Mouse (Mus musculus) liver, adult 2 months (tissue): ENCODE data around the gene Grm7. TPM values are rescaled to one million over a fixed set of nuclear protein-coding genes. Genes with fewer than 3 reads are reported as not detected.

Source experiments
- DNase-seq: peaks from one replicate; pipeline ENCODE4 v3.0.0-alpha.2; 2011; ENCODE audit warnings: low read depth, low spot score; ENCODE audit errors: extremely low read depth
- H3K27ac ChIP-seq: fragments of 200-500 bp; replicated peaks from 2 replicates; pipeline ENCODE4 v1.5.1; 2012; ENCODE audit warnings: low read depth, mild to moderate bottlenecking, control low read depth, inconsistent platforms, low read length; ENCODE audit not compliant: insufficient read depth
- H3K27me3 ChIP-seq: fragments of 200-500 bp; 2 replicates; pipeline ENCODE4 v1.6.1; 2012; ENCODE audit warnings: mild to moderate bottlenecking, moderate library complexity, low read length, inconsistent platforms; ENCODE audit not compliant: control insufficient read depth, insufficient read depth
- H3K36me3 ChIP-seq: fragments of 200-500 bp; 2 replicates; pipeline ENCODE4 v1.6.1; 2012; ENCODE audit warnings: low read length, inconsistent platforms; ENCODE audit not compliant: control insufficient read depth, insufficient read depth
- H3K4me1 ChIP-seq: fragments of 200-500 bp; 2 replicates; pipeline ENCODE4 v1.6.1; 2011; ENCODE audit warnings: low read length; ENCODE audit not compliant: control insufficient read depth, insufficient read depth
- H3K4me3 ChIP-seq: fragments of 200-500 bp; 2 replicates; pipeline ENCODE4 v1.5.1; 2011; ENCODE audit warnings: low read depth, mild to moderate bottlenecking, control low read depth, low read length, moderate library complexity; ENCODE audit not compliant: insufficient read depth
- H3K79me2 ChIP-seq: fragments of 200-500 bp; 2 replicates; pipeline ENCODE4 v1.6.1; 2012; ENCODE audit warnings: inconsistent platforms, mild to moderate bottlenecking, low read length, moderate library complexity; ENCODE audit not compliant: control insufficient read depth, insufficient read depth
- H3K9ac ChIP-seq: fragments of 200-500 bp; 2 replicates; pipeline ENCODE4 v1.6.1; 2012; ENCODE audit warnings: low read depth, mild to moderate bottlenecking, control low read depth, inconsistent platforms, low read length
- CTCF ChIP-seq: fragments of 200-500 bp; IDR thresholded peaks from 2 replicates; pipeline ENCODE4 v1.5.1; 2011; ENCODE audit warnings: low read depth, low read length, control low read depth
- POLR2A ChIP-seq: fragments of 200-500 bp; IDR thresholded peaks from 2 replicates; pipeline ENCODE4 v1.6.1; 2011; ENCODE audit warnings: low read length, control low read depth; ENCODE audit not compliant: insufficient read depth; ENCODE audit errors: extremely low read depth
- WGBS: fragments of 180-500 bp; shearing (Covaris S2); methylation state at CpG from one replicate; pipeline ENCODE4 v1.1.7; 2018; 5-methylcytosine and 5-hydroxymethylcytosine counted together
- polyA plus RNA-seq: library from polyadenylated mRNA; depleted of rRNA; stranded (reverse); fragments of >200 nt; gene quantifications from 2 replicates; pipeline ENCODE4 v1.2.3, GENCODE M21; 2012
- total RNA-seq: library from RNA; depleted of rRNA; stranded (reverse); fragments of >200 nt; gene quantifications from 2 replicates; pipeline ENCODE4 v1.2.3, GENCODE M21; 2014

Gene Grm7
- total and polyA plus RNA-seq, 2 experiments, result not detected

GRCm38 (mm10) chr6:111584851-111585250 lies 939.5 kb downstream of the Grm7 start:
- Histone ChIP-seq H3K9ac (no peak overlapping the region), H3K27ac (no peak overlapping the region), H3K79me2 (no peaks in the 10 kb centered on the region), H3K4me1 (no peaks in the 10 kb centered on the region), H3K4me3 (no peak overlapping the region), H3K36me3 (no peaks in the 10 kb centered on the region), H3K27me3 (no peaks in the 10 kb centered on the region)
- 23% methylated on average over 2 of the region's 2 CpGs for WGBS
- TF ChIP-seq POLR2A, result no peak
- no peak for TF ChIP-seq CTCF
- peak; percentile 52 for DNase-seq

DNA sequence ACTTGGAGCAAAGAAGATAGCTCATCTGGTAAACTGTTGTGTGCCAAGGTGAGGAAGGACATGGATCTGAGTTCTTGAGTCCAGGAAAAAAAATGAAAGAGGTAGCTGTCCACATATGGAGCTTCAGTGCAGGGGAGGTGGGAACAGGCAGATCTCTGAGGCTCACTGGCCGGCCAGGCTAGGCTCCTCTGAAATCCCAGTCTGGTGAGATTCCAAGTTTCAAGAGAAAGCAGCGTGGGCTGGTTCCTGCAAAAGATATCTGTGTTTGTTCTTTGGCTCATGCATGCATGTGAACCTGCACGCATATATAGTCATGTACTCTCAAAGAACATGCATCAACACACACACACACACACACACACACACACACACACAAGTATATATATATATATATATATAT lies 942.2 kb downstream of the Grm7 start:
- no peaks in the 10 kb centered on the region for H3K27me3 ChIP-seq
- no peak overlapping the region for H3K27ac ChIP-seq
- H3K9ac ChIP-seq, result no peak overlapping the region
- WGBS, result 75% methylated on average over 3 of the region's 3 CpGs
- no peaks in the 10 kb centered on the region for H3K79me2 ChIP-seq
- H3K36me3 ChIP-seq, result no peaks in the 10 kb centered on the region
- no peak for TF ChIP-seq CTCF
- TF ChIP-seq POLR2A, result no peak
- no peaks in the 10 kb centered on the region for H3K4me1 ChIP-seq
- H3K4me3 ChIP-seq, result no peak overlapping the region
- DNase-seq, result no peak

GRCm38 (mm10) chr6:111601892-111602654 lies 956.7 kb downstream of the Grm7 start:
- WGBS, result 87% methylated on average over 4 of the region's 4 CpGs
- DNase-seq, result no peak

GRCm38 (mm10) chr6:111610396-111610795 lies 965.0 kb downstream of the Grm7 start:
- Histone ChIP-seq H3K79me2 (no peaks in the 10 kb centered on the region), H3K27me3 (no peaks in the 10 kb centered on the region), H3K27ac (no peak overlapping the region), H3K9ac (no peak overlapping the region), H3K36me3 (no peaks in the 10 kb centered on the region), H3K4me1 (no peaks in the 10 kb centered on the region), H3K4me3 (no peak overlapping the region)
- no peak for DNase-seq
- WGBS, result 76% methylated on average over 3 of the region's 3 CpGs
- TF ChIP-seq CTCF, result no peak
- TF ChIP-seq POLR2A, result no peak

More at GRCm38 (mm10) chr6:111601892-111602654, 956.7 kb downstream of the Grm7 start:
- Histone ChIP-seq H3K4me1 (no peaks in the 10 kb centered on the region), H3K36me3 (no peaks in the 10 kb centered on the region), H3K9ac (no peak overlapping the region), H3K27ac (no peak overlapping the region), H3K27me3 (no peaks in the 10 kb centered on the region), H3K4me3 (no peak overlapping the region), H3K79me2 (no peaks in the 10 kb centered on the region)
- TF ChIP-seq CTCF (no peak), POLR2A (no peak)

- no peak for TF ChIP-seq POLR2A
- no peak for TF ChIP-seq CTCF
- no peaks in the 10 kb centered on the region for H3K36me3 ChIP-seq
- no peak for DNase-seq
These were observed 968.5 kb downstream of the Grm7 start for GRCm38 (mm10) chr6:111613834-111614233.

More at GRCm38 (mm10) chr6:111613834-111614233, 968.5 kb downstream of the Grm7 start:
- Histone ChIP-seq H3K9ac (no peak overlapping the region), H3K79me2 (no peaks in the 10 kb centered on the region), H3K27ac (no peak overlapping the region), H3K4me3 (no peak overlapping the region), H3K27me3 (no peaks in the 10 kb centered on the region), H3K4me1 (no peaks in the 10 kb centered on the region)
